Mouse (Mus musculus) ES-E14 (cell line): ENCODE measurements around the gene Pkp1.

Source experiments
- CHD2 ChIP-seq: IDR thresholded peaks from 2 replicates; pipeline ENCODE4 v1.6.1; 2014; ENCODE audit warnings: mild to moderate bottlenecking, low read depth, low read length, inconsistent platforms
- HCFC1 ChIP-seq: IDR thresholded peaks from 2 replicates; pipeline ENCODE4 v1.6.1; 2012; ENCODE audit warnings: low read length, inconsistent platforms, borderline replicate concordance; ENCODE audit not compliant: insufficient read depth
- MAFK ChIP-seq: IDR thresholded peaks from 2 replicates; pipeline ENCODE4 v1.6.1; 2014; ENCODE audit warnings: mild to moderate bottlenecking, low read depth, low read length, inconsistent platforms; ENCODE audit not compliant: insufficient read depth
- ZC3H11A ChIP-seq: IDR thresholded peaks from 2 replicates; pipeline ENCODE4 v1.6.1; 2012; ENCODE audit warnings: low read depth, mild to moderate bottlenecking, inconsistent platforms, low read length, borderline replicate concordance
- ZNF384 ChIP-seq: IDR thresholded peaks from 2 replicates; pipeline ENCODE4 v1.6.1; 2012; ENCODE audit warnings: low read depth, low read length, inconsistent platforms

- TF ChIP-seq ZNF384, result no peak
- no peak for TF ChIP-seq ZC3H11A
- TF ChIP-seq CHD2, result no peak
- TF ChIP-seq HCFC1, result no peak
- no peak for TF ChIP-seq MAFK
Measured at GRCm38 (mm10) chr1:135863786-135864335, 55.1 kb downstream of the Pkp1 start.
